Mouse (Mus musculus) retina, embryonic 14.5 days (tissue): Measurements from ENCODE around the gene Tfip11.

ENCODE experiments used
- DNase-seq: peaks from one replicate; pipeline ENCODE4 v3.0.0-alpha.2; 2015; ENCODE audit warnings: low spot score

The Tfip11 gene

GRCm38 (mm10) chr5:112320936-112321335 lies 5.2 kb upstream of the Tfip11 start:
- no peak for DNase-seq

DNA sequence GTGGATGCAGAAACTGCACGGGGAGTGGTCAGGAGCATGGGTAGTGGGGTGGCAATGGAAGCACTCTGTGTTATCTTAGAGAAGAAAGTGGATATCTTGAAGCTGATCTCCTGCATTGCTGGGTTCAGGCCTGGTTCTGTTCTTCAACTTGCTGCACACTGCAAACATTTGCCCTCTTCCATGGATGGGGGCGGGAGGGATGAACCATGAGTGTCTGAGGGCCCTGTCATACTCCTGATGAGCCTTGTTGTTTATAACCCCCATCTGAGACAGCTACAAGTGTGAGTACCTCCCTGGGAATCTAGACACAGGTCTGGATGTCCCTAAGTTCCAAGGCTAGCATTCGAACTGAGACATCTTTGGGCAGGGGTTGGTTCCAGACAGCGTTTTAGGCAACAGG lies 4.8 kb upstream of the Tfip11 start:
- no peak for DNase-seq

- DNase-seq = no peak
These were observed 2.9 kb upstream of the Tfip11 start for GRCm38 (mm10) chr5:112323246-112323645.

DNA sequence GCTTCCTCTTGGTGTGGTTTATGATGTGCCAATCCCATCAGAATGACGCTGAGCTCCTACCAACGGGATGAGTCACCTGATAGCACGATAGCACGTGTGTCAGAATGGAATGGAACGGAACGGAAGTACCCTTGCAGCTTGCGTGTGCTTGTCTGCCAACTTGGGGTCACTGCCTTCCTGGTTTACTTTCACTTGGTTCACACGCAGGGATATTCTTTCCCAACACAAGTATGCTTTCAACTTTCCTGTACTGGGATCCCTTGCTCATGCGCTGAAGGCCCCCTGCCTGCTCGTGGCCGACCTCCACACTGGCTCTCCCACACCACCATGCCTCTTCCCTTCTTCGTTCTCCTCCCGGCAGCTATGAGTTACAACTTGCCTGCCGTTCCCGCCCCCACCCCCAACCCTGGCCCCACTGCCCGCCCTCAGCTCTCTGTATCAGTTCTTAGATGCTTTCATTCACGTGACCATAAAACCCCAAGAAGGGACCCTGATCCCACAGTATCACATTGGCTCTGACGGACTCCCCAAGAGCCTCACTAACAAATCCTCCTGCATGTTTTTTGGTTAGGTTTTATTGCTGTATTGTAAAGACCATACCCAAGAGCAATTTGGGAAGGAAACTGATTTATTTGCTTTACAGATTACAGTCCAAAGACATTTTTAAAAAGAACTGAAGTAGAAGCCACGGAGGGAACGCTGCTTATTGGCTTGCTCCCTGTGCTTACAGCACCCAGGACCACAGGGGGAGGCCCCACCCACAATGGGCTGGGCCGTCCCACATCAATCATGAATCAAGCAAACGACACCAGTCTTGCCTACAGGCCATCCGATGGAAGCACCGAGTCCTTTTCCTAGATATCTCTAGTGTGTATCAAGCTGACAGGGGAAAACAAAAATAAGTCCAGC lies 1.3 kb upstream of the Tfip11 start:
- DNase-seq = peak; percentile 21

DNA sequence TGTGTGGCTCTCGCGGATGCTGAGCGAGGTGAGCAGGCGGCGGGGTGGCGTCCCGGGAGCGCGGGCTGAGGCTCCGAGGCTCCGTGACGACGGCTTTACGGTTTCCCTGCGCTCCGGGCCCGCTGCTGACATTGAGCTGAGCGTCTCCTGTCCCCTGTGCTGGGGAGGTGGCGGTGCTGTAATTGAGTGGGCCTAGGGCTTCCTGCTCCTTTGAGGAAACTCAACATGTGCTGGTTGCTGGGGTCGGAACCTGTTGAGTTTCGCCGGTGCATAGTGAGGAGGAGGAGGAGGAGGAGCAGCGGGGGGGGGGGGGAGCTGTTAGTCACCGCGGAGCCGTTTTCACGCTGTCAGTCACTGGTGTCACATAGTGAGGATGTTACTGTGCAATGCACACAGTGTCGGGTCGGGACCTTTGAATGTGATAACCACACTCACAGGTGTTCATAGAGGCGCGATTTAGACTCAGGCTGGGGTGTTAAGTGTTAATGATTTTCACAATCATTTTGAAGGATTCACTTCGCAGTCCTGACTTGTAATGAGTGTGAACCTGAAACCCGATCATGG lies 370 bp downstream of the Tfip11 start:
- DNase-seq = no peak

- no peak for DNase-seq
These were observed 1.7 kb downstream of the Tfip11 start for GRCm38 (mm10) chr5:112327854-112328253.

DNA sequence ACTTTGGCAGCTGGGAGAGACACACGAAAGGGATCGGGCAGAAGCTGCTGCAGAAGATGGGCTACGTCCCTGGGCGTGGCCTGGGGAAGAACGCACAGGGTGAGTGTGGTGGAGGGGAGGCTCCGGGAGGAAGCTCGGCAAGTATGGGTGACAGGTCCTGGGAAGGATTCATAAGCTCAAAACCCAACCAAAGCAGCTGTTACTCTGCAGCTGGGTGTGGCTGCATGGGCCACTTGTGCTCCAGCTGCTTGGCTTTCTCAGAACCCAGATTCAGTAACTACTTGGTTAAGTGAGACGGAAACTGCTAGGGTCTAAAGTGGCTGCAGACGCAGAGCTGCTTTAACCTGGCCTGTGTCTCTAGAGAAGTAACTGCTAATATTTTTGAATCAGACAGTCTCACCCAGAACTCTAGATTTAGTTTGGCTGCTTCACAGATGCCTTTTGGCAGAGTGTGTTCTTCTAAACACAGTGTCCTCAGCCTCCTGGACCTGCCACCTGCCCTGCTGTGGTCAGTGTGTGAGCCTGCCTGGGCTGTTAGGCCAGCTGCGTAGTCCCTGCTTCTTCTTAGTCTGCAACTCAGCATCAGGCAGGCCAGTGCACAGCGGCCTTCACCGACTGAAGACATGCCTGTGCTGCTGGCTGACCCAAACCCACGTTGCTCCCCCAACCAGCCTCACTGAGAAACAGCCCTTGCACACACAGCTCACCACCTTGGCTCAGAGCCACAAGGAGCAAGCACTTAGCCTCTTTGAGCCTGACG lies 3.8 kb downstream of the Tfip11 start:
- no peak for DNase-seq

GRCm38 (mm10) chr5:112335473-112335872 lies 9.3 kb downstream of the Tfip11 start:
- DNase-seq = peak; percentile 73

DNA sequence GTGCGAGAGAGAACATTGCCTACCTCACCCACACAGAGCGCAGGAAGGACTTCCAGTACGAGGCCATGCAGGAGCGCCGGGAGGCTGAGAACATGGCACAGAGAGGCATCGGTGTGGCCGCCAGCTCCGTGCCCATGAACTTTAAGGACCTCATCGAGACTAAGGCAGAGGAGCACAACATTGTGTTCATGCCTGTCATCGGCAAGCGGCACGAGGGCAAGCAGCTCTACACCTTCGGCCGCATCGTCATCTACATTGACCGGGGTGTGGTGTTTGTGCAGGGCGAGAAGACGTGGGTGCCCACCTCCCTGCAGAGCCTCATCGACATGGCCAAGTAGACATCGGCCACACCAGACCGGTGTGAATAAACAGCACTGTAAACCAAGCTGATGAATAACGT lies 10.8 kb downstream of the Tfip11 start:
- no peak for DNase-seq

DNA sequence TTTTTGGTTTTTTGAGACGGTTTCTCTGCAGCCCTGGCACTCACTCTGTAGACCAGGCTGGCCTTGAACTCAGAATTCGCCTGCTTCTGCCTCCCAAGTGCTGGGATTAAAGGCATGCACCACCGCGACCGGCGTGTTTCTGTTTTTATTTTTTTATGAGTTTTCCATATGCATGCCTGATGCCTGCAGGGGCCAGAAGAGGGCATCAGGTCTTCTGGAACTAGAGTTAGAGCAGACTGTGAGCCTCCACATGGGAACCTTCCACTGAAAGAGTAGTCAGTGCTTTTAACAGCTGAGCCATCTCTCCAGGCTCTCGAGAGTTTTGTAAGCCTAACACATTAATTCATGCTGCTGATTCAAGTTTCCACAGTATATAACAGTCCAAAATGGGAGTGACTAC lies 13.1 kb downstream of the Tfip11 start:
- DNase-seq = no peak

- peak; percentile 87 for DNase-seq
These were observed 16.5 kb downstream of the Tfip11 start, which contains the start of the genes Srrd and Hps4 for GRCm38 (mm10) chr5:112342463-112343204. TSS of gene Srrd (minus strand) at chr5:112343040. TSS of gene Hps4 (plus strand) at chr5:112343083.

- peak; percentile 52 for DNase-seq
These were observed 17.0 kb downstream of the Tfip11 start for GRCm38 (mm10) chr5:112343205-112343595.

DNA sequence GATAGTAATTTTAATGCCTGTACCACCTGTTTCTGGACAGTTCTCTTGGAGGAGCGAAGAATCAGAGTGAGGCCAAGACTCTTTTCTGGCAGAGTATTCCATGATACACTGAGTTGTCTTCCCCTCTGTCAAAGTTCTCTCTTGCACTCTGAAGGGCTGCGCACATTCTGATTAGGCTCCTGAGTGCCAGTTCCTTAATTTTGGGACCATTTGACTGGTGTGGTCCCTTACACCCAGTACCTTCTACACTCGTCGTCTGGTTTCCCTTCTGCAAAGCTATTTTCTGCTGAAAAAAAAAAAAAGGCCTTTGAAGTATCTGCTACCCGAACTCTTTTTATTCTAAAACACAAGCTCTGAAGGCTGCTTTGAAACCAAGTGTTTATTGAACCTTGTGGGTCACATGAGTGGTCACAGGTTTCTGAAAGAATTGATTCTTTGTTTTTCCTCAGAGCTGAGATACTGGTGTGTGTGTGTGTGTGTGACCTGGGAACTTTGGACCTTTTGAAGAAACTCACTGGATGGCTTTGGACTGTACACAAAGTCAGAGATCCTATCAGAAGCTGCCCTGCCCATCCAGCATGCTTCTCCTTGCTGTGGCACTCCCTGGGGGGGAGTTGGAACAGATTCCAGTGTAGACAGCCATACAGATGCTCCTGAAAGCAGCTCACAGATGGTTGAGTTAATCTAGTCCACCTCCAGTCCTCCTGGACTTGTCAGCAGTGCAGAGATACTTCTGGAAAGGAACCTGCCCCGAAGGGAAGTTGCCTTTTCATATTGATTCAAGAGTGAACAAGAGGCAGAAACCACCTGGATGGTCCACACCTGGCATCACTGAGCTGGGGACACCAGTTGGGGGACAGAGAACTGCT lies 18.2 kb downstream of the Tfip11 start:
- no peak for DNase-seq

GRCm38 (mm10) chr5:112346211-112346965 lies 20.2 kb downstream of the Tfip11 start:
- DNase-seq = peak; percentile 17

- DNase-seq = no peak
These were observed 23.0 kb downstream of the Tfip11 start for GRCm38 (mm10) chr5:112349169-112349568.

- DNase-seq = no peak
These were observed 29.3 kb downstream of the Tfip11 start for GRCm38 (mm10) chr5:112355493-112355892.

- no peak for DNase-seq
These were observed 29.8 kb downstream of the Tfip11 start, which contains the start of gene Gm6583 for GRCm38 (mm10) chr5:112355910-112356309. TSS of gene Gm6583 (minus strand) at chr5:112356033.

GRCm38 (mm10) chr5:112356322-112356721 lies 30.2 kb downstream of the Tfip11 start:
- DNase-seq = no peak

DNA sequence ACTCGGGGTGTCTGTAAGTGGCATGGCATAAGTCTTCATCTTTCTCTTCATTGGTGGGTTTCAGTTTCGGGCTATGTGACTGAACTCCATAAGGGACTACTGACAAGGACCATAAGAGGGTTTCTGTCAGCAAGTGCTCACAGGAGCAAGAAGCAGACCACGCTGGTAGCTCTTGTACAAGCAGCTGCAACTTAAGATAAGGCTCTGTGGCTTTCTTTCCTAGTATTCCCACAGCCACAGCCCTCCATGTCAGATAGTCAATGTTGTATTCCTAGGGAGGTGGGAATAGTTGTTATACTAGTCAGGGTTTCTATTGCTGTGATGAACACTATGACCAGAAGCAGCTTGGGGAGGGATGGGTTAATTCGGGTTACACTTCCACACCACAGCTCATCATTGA lies 33.4 kb downstream of the Tfip11 start:
- DNase-seq = no peak

DNA sequence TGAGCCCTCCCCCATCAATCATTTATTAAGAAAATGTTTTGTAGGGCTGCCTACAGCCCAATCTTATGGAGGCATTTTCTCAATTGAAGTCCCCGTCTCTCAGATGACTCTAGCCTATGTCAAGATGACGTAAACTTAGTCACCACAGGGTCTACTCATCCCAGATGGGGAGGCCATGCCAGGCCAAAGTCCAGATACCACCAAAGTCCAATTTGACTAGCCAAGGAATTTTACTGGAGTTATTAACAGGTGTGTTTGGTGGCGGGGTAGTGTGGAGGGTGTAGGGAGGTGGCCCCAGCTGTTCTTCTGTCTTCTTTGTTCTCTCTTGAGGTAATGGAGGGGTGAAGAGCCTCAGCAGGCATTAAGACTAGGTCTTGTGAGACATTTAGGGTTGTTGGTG lies 33.9 kb downstream of the Tfip11 start:
- no peak for DNase-seq
